8 mouse cellular contexts compared by ENCODE assay signal in the genomic region with DNA sequence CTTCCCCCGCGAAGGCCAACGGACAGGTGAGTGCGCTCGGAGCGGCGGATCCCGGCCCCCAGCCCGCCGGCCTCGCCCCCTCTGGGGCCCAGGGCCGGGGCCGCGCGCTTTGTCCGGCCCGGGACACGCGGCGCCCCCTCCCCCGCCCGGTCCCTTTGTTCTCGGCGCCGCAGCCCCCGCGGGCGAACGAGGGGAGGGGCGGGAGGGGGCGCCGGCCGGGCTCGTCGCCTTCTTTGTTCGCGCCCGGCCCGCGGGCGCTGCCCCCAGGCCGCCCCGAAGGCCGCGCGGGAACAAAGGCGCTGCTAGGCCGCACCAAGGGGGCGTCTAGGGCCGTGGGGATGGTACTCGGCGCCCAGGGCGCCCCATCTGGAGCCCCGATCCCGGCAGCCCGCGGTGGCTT. TPM values are rescaled to one million over a fixed set of nuclear protein-coding genes. Genes with fewer than 3 reads are reported as not detected.
DNase-seq lines count a peak whose midpoint lies in the region; ATAC-seq lines count a peak whose summit lies in the region.

No protein-coding gene starts in this region.

- H3K27me3 ChIP-seq in limb, embryonic 12.5 days: no peaks in the 10 kb centered on the region
- H3K27me3 ChIP-seq in stomach, embryonic 16.5 days (ENCODE audit: control insufficient read depth, insufficient read depth, low read length): no peaks in the 10 kb centered on the region

- 0 out of 2 replicates have a peak, but pooled peaks have one; percentile 14 for ATAC-seq in limb, embryonic 12.5 days (ENCODE audit: insufficient number of reproducible peaks, insufficient read depth, low FRiP score, low TSS enrichment, low read depth)
- ATAC-seq in stomach, embryonic 16.5 days (ENCODE audit: insufficient read depth, low FRiP score): peak; percentile 25
- no peak for ATAC-seq in activated CD4-positive, CD25-positive, alpha-beta regulatory T cell, adult 4 months

- DNase-seq in embryo, embryonic 10.5 days (ENCODE audit: low spot score): peak; percentile 46
- DNase-seq in embryo, embryonic 9.5 days (ENCODE audit: extremely low spot score): no peak
- peak; percentile 52 for DNase-seq in retina, embryonic 14.5 days (ENCODE audit: low spot score)
- no peak for DNase-seq in retina, postnatal 1 day
- no peak for DNase-seq in cerebellum, postnatal 36 days

- H3K4me3 ChIP-seq in limb, embryonic 12.5 days (replicated peaks): peak overlapping the region; percentile 100
- peak overlapping the region; percentile 93 for H3K4me3 ChIP-seq in stomach, embryonic 16.5 days (replicated peaks; ENCODE audit: low read length)

- H3K36me3 ChIP-seq in limb, embryonic 12.5 days: peaks cover 42% of the 10 kb centered on the region
- H3K36me3 ChIP-seq in stomach, embryonic 16.5 days (ENCODE audit: control insufficient read depth, insufficient read depth, low read length): no peaks in the 10 kb centered on the region

- WGBS in limb, embryonic 12.5 days: 0% methylated on average over 29 of the region's 57 CpGs
- under 1% methylated on average over 55 of the region's 57 CpGs for WGBS in stomach, embryonic 16.5 days

- no peaks in the 10 kb centered on the region for H3K9me3 ChIP-seq in limb, embryonic 12.5 days
- H3K9me3 ChIP-seq in stomach, embryonic 16.5 days (replicated peaks; ENCODE audit: control insufficient read depth, low read length): no peaks in the 10 kb centered on the region

- H3K9ac ChIP-seq in limb, embryonic 12.5 days (replicated peaks): peak overlapping the region; percentile 100
- peak overlapping the region; percentile 100 for H3K9ac ChIP-seq in stomach, embryonic 16.5 days (ENCODE audit: low read length)

- peak overlapping the region; percentile 94 for H3K4me2 ChIP-seq in limb, embryonic 12.5 days
- peak overlapping the region; percentile 79 for H3K4me2 ChIP-seq in stomach, embryonic 16.5 days (ENCODE audit: low read depth, low read length)

- peaks cover 45% of the 10 kb centered on the region for H3K4me1 ChIP-seq in limb, embryonic 12.5 days (replicated peaks)
- H3K4me1 ChIP-seq in stomach, embryonic 16.5 days (ENCODE audit: control insufficient read depth, insufficient read depth, low read length): peaks cover 12% of the 10 kb centered on the region

- peak overlapping the region; percentile 98 for H3K27ac ChIP-seq in limb, embryonic 12.5 days
- peak overlapping the region; percentile 94 for H3K27ac ChIP-seq in stomach, embryonic 16.5 days (ENCODE audit: low read length)

RNA-seq across cellular contexts. Expression of gene Marcksl1, which starts 0.5 kb away (rescaled TPM):
- polyA plus RNA-seq in limb, embryonic 12.5 days (2016; fragmentation: Nextera tagmentation; extraction: Ambion mirVana): 1,451 and 1,538 TPM in 2 replicates
- 259 and 296 TPM in 2 replicates for polyA plus RNA-seq in stomach, embryonic 16.5 days (2015; fragmentation: Nextera tagmentation; extraction: Ambion mirVana)
- polyA plus RNA-seq in activated CD4-positive, CD25-positive, alpha-beta regulatory T cell, adult 4 months (2017; shearing (Covaris generic)): 1 to 10 TPM; 3.6 to 3.8 TPM

RNA-seq across cellular contexts. Expression of gene Fam229a, which starts 22.9 kb away (rescaled TPM):
- not detected in 2 replicates for polyA plus RNA-seq in limb, embryonic 12.5 days (2016; fragmentation: Nextera tagmentation; extraction: Ambion mirVana)
- polyA plus RNA-seq in stomach, embryonic 16.5 days (2015; fragmentation: Nextera tagmentation; extraction: Ambion mirVana): not detected in 2 replicates
- polyA plus RNA-seq in activated CD4-positive, CD25-positive, alpha-beta regulatory T cell, adult 4 months (2017; shearing (Covaris generic)): not detected

RNA-seq across cellular contexts. Expression of gene Tssk3, which starts 23.1 kb away (rescaled TPM):
- polyA plus RNA-seq in limb, embryonic 12.5 days (2016; fragmentation: Nextera tagmentation; extraction: Ambion mirVana): not detected in 2 replicates
- polyA plus RNA-seq in stomach, embryonic 16.5 days (2015; fragmentation: Nextera tagmentation; extraction: Ambion mirVana): not detected in 2 replicates
- polyA plus RNA-seq in activated CD4-positive, CD25-positive, alpha-beta regulatory T cell, adult 4 months (2017; shearing (Covaris generic)): not detected

RNA-seq across cellular contexts. Expression of gene Hdac1, which starts 28.6 kb away (rescaled TPM):
- 278 and 292 TPM in 2 replicates for polyA plus RNA-seq in limb, embryonic 12.5 days (2016; fragmentation: Nextera tagmentation; extraction: Ambion mirVana)
- polyA plus RNA-seq in stomach, embryonic 16.5 days (2015; fragmentation: Nextera tagmentation; extraction: Ambion mirVana): 195 and 205 TPM in 2 replicates
- polyA plus RNA-seq in activated CD4-positive, CD25-positive, alpha-beta regulatory T cell, adult 4 months (2017; shearing (Covaris generic)): 100 to 1,000 TPM; 225 to 283 TPM

RNA-seq across cellular contexts. Expression of gene Bsdc1, which starts 52.5 kb away (rescaled TPM):
- polyA plus RNA-seq in limb, embryonic 12.5 days (2016; fragmentation: Nextera tagmentation; extraction: Ambion mirVana): 24.6 and 24.9 TPM in 2 replicates
- 28.0 and 30.5 TPM in 2 replicates for polyA plus RNA-seq in stomach, embryonic 16.5 days (2015; fragmentation: Nextera tagmentation; extraction: Ambion mirVana)
- polyA plus RNA-seq in activated CD4-positive, CD25-positive, alpha-beta regulatory T cell, adult 4 months (2017; shearing (Covaris generic)): 10 to 100 TPM; 22.7 to 24.8 TPM

Comparison
In these comparisons a context has a peak if more than half of its experiments do, and no peak if none do; other contexts are left out.
1. DNase-seq: peak in embryo, embryonic 10.5 days (single experiment) and retina, embryonic 14.5 days (single experiment); none in embryo, embryonic 9.5 days (single experiment), retina, postnatal 1 day (single experiment) and cerebellum, postnatal 36 days (0 of 2).
2. RNA of gene Marcksl1, which starts 0.5 kb away (polyA plus RNA-seq): 1,451 to 1,538 TPM in limb, embryonic 12.5 days and 259 to 296 TPM in stomach, embryonic 16.5 days; 3.6 to 3.8 TPM in activated CD4-positive, CD25-positive, alpha-beta regulatory T cell, adult 4 months; every median in the first group is over 10 times any median in the second.